Comparison of ENCODE assay signal across 26 mouse cellular contexts in the genomic region with DNA sequence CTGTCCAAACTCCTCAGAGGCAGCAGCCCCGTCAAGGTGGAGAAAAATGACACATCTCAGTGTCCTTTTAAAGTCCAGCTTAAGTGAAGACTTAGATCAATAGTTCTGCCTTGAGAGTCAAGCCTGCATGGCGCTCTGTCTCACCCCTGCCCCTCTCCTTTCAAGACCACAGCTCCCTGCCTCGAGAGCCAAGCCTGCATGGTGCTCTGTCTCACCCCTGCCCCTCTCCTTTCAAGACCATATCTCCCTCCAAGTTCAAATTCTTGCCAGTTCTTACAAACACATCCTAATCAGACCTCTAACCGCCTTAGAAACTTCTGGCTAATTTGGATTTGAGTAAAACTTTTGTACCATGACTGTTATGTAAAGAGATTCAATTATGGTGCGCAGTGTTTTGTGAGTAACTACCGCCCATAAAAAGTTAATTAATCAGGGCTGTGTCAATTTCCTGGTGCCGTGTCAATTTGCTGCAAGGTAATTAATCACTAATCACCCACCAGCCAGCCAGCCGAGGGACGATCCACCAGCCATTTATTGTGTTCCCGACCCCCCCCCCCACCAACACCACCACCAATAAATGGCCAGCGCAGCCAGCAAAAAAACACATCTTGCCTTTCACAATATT.
DNase-seq lines count a peak whose midpoint lies in the region; ATAC-seq lines count a peak whose summit lies in the region.
"Had no signal": no experiment of that assay in that cellular context is flagged by ENCODE, and none has a peak within 500 bp of the region (broad histone marks: within the 10 kb centered on the region; RNA-seq: fewer than 3 reads in every experiment).

No protein-coding gene starts in this region.

- peaks cover 21% of the 10 kb centered on the region for H3K27me3 ChIP-seq in forebrain, embryonic 11.5 days (ENCODE audit: control insufficient read depth, insufficient read depth, low read length)
- H3K27me3 ChIP-seq: embryonic facial prominence, embryonic 13.5 days; heart, embryonic 12.5 days; liver, embryonic 13.5 days; midbrain, embryonic 12.5 days had no signal

- H3K4me1 ChIP-seq in forebrain, embryonic 11.5 days (replicated peaks; ENCODE audit: control insufficient read depth, insufficient read depth, low read length) = no peaks in the 10 kb centered on the region; the same call in 1 of the 2 replicates
- H3K4me1 ChIP-seq: embryonic facial prominence, embryonic 13.5 days; heart, embryonic 12.5 days; liver, embryonic 13.5 days; midbrain, embryonic 12.5 days had no signal

- H3K4me3 ChIP-seq in forebrain, embryonic 11.5 days (ENCODE audit: low read depth, low read length) = no peak overlapping the region
- H3K4me3 ChIP-seq: embryonic facial prominence, embryonic 13.5 days; erythroblast, embryonic 14.5 days; heart, embryonic 12.5 days; hindbrain, embryonic 10.5 days; layer of hippocampus, adult 2 months; liver, embryonic 13.5 days; midbrain, embryonic 12.5 days had no signal

- H3K27ac ChIP-seq in forebrain, embryonic 11.5 days (ENCODE audit: low read depth, low read length) = no peak overlapping the region
- H3K27ac ChIP-seq: embryonic facial prominence, embryonic 13.5 days; hindbrain, embryonic 10.5 days; liver, embryonic 13.5 days; midbrain, embryonic 12.5 days had no signal

- peak; percentile 72; the same call in 1 of the 2 replicates for ATAC-seq in forebrain, embryonic 11.5 days (replicated peaks; ENCODE audit: low FRiP score)
- ATAC-seq: CD4-positive, CD25-positive, alpha-beta regulatory T cell, adult 4 months; inflammation-experienced regulatory T-cells, adult 6 months had no signal

- peak; percentile 70 for DNase-seq in heart, adult 11 months
- no peak for DNase-seq in heart, adult 8-10 months (ENCODE audit: low spot score)
- peak; percentile 73 for DNase-seq in forebrain, embryonic 11.5 days (ENCODE audit: low spot score)
- DNase-seq in forelimb bud, embryonic 11.5 days (ENCODE audit: low read depth, low spot score) = peak; percentile 38
- DNase-seq in retina, embryonic 14.5 days (ENCODE audit: low spot score) = peak; percentile 17
- no peak for DNase-seq in embryo, embryonic 9.5 days (ENCODE audit: extremely low spot score)
- DNase-seq in yolk sac, embryonic 10.5 days (ENCODE audit: low spot score) = no peak
- DNase-seq: adrenal gland, postnatal 25 days; cerebellum, adult 11 months; cerebellum, adult 9-11 months; gastrocnemius, postnatal 10 days; heart, postnatal 10 days; kidney, adult 2 months; kidney, postnatal 10 days; layer of hippocampus, postnatal 36 days; liver, embryonic 13.5 days; lung, adult 2 months; lung, postnatal 14 days had no signal

- H3K36me3 ChIP-seq in forebrain, embryonic 11.5 days (ENCODE audit: control insufficient read depth, insufficient read depth, low read length) = no peaks in the 10 kb centered on the region
- H3K36me3 ChIP-seq: embryonic facial prominence, embryonic 13.5 days; heart, embryonic 12.5 days; hindbrain, embryonic 10.5 days; liver, embryonic 13.5 days; midbrain, embryonic 12.5 days had no signal

- no peak overlapping the region for H3K9ac ChIP-seq in forebrain, embryonic 11.5 days (ENCODE audit: low read length)
- H3K9ac ChIP-seq: embryonic facial prominence, embryonic 13.5 days; heart, embryonic 12.5 days; liver, embryonic 13.5 days; midbrain, embryonic 12.5 days had no signal

- WGBS in forebrain, embryonic 11.5 days = 36% methylated on average over 11 of the region's 11 CpGs

- no peak overlapping the region for H3K4me2 ChIP-seq in forebrain, embryonic 11.5 days (ENCODE audit: low read depth, low read length, severe bottlenecking)
- H3K4me2 ChIP-seq: embryonic facial prominence, embryonic 13.5 days; heart, embryonic 12.5 days; liver, embryonic 13.5 days; midbrain, embryonic 12.5 days had no signal

- no peaks in the 10 kb centered on the region for H3K9me3 ChIP-seq in forebrain, embryonic 11.5 days (ENCODE audit: control insufficient read depth, low read length)
- H3K9me3 ChIP-seq: embryonic facial prominence, embryonic 13.5 days; heart, embryonic 12.5 days; hindbrain, embryonic 10.5 days; liver, embryonic 13.5 days; midbrain, embryonic 12.5 days had no signal

Comparison
In these comparisons a context has a peak if more than half of its experiments do, and no peak if none do; other contexts are left out.
1. DNase-seq: peak in heart, adult 11 months (single experiment), forebrain, embryonic 11.5 days (single experiment), forelimb bud, embryonic 11.5 days (single experiment) and retina, embryonic 14.5 days (single experiment); none in heart, adult 8-10 months (single experiment), embryo, embryonic 9.5 days (single experiment) and yolk sac, embryonic 10.5 days (single experiment).